Mouse (Mus musculus): Measurements from ENCODE around the gene Slc8a1. TPM values are rescaled to one million over a fixed set of nuclear protein-coding genes. Genes with fewer than 3 reads are reported as not detected.

Slc8a1 gene
- polyA plus RNA-seq, 1 experiment = 1.4 TPM

DNA sequence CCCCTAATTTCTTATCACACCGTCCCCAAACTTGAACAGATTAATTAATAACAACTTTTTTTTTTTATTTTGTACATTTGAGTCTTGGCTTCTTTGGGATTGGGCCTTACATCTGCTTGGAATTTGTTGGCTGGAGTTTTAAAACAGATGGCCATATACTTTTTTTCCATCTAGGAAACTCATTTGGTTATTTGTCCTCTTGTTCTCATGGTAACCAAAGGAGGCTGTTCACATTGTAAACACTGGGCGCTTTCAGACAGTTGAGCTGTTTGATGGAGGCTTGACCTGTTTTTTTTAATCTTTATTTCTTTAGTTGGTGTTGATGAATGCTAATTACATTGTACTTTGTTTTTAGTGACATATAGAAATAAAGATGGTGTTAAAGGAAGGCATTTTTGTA lies 369.1 kb downstream of the Slc8a1 start:
- no peak overlapping the region for H3K27ac ChIP-seq (replicated peaks; ENCODE audit: low read depth, low read length)
- no peaks in the 10 kb centered on the region for H3K4me1 ChIP-seq (ENCODE audit: control insufficient read depth, insufficient read depth, insufficient read length, low read length)

DNA sequence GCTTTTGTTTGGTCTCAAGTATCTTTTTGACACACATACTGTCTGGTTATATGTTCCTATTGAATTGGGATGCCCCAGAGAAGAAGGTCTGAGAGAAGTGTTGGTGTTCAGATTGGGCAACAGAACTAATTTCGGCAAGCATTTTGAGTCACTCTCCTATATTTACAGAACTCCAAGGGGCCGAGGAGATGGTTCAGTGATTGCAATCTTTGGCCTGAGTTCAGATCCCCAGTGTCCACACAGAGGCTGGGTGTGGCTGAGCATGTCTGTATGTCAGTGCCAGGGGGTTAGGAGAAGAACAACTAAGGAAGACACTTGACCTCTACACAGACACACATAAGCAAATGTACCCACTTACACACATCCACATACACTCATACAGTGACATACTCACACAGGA lies 369.7 kb downstream of the Slc8a1 start:
- Histone ChIP-seq H3K27ac (replicated peaks; ENCODE audit: low read depth, low read length) (no peak overlapping the region), H3K4me3 (ENCODE audit: insufficient read depth, low read depth, low read length) (no peak overlapping the region), H3K4me1 (ENCODE audit: control insufficient read depth, insufficient read depth, insufficient read length, low read length) (no peaks in the 10 kb centered on the region)

More for the DNA sequence above, 369.1 kb downstream of the Slc8a1 start:
- no peak overlapping the region for H3K4me3 ChIP-seq (ENCODE audit: insufficient read depth, low read depth, low read length)

GRCm38 (mm10) chr17:81363368-81363767 lies 374.8 kb downstream of the Slc8a1 start:
- no peaks in the 10 kb centered on the region for H3K4me1 ChIP-seq (ENCODE audit: control insufficient read depth, insufficient read depth, insufficient read length, low read length)
- H3K27ac ChIP-seq (replicated peaks; ENCODE audit: low read depth, low read length) = no peak overlapping the region
- H3K4me3 ChIP-seq (ENCODE audit: insufficient read depth, low read depth, low read length) = no peak overlapping the region

- Histone ChIP-seq H3K27ac (replicated peaks; ENCODE audit: low read depth, low read length) (no peak overlapping the region), H3K4me1 (ENCODE audit: control insufficient read depth, insufficient read depth, insufficient read length, low read length) (no peaks in the 10 kb centered on the region), H3K4me3 (ENCODE audit: insufficient read depth, low read depth, low read length) (no peak overlapping the region)
These were observed 377.6 kb downstream of the Slc8a1 start for GRCm38 (mm10) chr17:81360571-81360970.

DNA sequence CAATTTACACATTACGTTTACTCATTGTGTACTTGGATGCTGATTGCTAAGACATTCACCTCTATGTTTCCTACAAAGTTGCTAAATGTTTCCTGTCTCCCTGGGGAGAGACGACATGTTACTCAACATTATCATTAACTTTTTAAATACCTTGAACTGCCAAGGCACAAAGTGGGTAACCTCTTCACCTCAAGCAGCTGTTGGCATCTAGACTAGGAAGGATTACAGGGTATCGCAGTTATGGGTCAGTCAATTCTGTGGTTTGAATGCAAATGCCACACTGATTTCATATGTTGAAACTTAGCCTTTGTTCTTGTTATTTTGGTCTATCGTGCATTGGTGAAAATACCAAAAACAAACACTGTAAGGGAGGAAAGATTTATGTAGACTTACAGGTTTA lies 378.1 kb downstream of the Slc8a1 start:
- no peaks in the 10 kb centered on the region for H3K4me1 ChIP-seq (ENCODE audit: control insufficient read depth, insufficient read depth, insufficient read length, low read length)
- H3K4me3 ChIP-seq (ENCODE audit: insufficient read depth, low read depth, low read length) = no peak overlapping the region
- no peak overlapping the region for H3K27ac ChIP-seq (replicated peaks; ENCODE audit: low read depth, low read length)

DNA sequence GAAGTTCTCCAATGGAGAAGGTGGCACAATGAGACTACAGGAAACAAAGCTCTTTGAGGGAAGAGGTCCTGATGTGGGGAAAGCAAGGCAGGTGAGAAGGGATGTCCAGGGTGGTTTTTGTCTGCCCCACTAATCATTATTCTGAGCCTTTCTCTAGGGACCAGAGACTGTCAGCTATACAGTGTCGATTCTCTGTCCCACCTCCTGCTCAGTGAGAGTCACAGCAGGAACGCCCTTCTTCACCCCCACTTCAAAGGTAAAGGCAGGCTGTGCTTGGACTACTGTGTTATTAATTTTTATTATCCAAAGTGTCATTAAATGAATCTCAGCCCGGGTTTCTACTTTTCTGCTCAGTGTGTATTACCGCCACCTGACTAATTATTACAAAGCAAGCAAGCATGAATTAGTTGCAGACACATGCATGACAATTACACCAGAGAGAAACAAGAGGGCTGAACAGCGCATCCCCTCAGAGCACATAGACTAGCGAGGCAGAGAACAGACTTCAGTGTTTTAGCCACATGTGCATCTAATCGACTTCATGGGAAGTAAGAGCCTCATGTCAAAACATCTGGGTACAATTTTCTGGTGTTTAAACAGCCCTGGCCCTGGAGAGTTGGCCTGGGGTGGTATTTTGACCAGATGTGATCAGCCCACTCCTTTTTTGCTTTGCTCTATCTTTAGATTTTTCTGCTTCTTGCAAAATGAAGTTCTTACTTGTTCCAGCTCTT lies 402.0 kb downstream of the Slc8a1 start:
- Histone ChIP-seq H3K4me3 (ENCODE audit: insufficient read depth, low read depth, low read length) (no peak overlapping the region), H3K27ac (replicated peaks; ENCODE audit: low read depth, low read length) (no peak overlapping the region), H3K4me1 (ENCODE audit: control insufficient read depth, insufficient read depth, insufficient read length, low read length) (no peaks in the 10 kb centered on the region)

DNA sequence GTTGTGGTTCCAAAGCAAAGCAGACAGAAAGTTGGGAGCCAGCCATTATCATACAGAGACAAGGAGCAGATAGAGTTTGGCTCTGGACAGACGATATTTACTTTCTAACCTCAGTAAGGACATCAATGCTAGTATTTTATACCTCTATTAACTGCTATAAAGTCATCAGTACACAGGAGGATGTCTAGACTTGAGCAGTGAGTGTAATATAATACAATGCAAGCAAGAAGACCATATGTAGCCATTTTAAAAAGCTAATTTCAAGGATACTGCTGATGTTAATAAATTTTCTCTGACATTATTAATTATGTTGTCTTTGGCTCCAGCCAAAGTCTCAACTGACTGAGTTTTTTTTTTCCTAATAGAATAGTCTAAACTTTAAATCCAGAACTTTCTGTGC lies 402.7 kb downstream of the Slc8a1 start:
- no peak overlapping the region for H3K4me3 ChIP-seq (ENCODE audit: insufficient read depth, low read depth, low read length)
- H3K27ac ChIP-seq (replicated peaks; ENCODE audit: low read depth, low read length) = no peak overlapping the region

More for the DNA sequence above, 402.7 kb downstream of the Slc8a1 start:
- H3K4me1 ChIP-seq (ENCODE audit: control insufficient read depth, insufficient read depth, insufficient read length, low read length) = no peaks in the 10 kb centered on the region
